Mouse (Mus musculus) lung, embryonic 15.5 days (tissue): ENCODE results near the gene Gch1. TPM values are rescaled to one million over a fixed set of nuclear protein-coding genes. Genes with fewer than 3 reads are reported as not detected.

Experiments
- ATAC-seq: fragments of 200-750 bp; cut with Nextera tagmentation; 2 replicates; pipeline ENCODE4 v1.8.0; 2017; ENCODE audit warnings: moderate number of reproducible peaks, borderline replicate concordance; ENCODE audit not compliant: low FRiP score, low TSS enrichment; ENCODE audit errors: extremely low read depth
- H3K27ac ChIP-seq: fragments of 300-500 bp; sonication (generic); 2 replicates; pipeline ENCODE4 v1.5.1; 2015; ENCODE audit warnings: moderate library complexity, mild to moderate bottlenecking, inconsistent platforms
- H3K27me3 ChIP-seq: fragments of 300-500 bp; sonication (generic); 2 replicates; pipeline ENCODE4 v1.6.1; 2015; ENCODE audit warnings: inconsistent platforms
- H3K36me3 ChIP-seq: fragments of 300-500 bp; sonication (generic); 2 replicates; pipeline ENCODE4 v1.6.1; 2015; ENCODE audit warnings: inconsistent platforms
- H3K4me1 ChIP-seq: fragments of 300-500 bp; sonication (generic); 2 replicates; pipeline ENCODE4 v1.6.1; 2015; ENCODE audit warnings: inconsistent platforms
- H3K4me2 ChIP-seq: fragments of 300-500 bp; sonication (generic); 2 replicates; pipeline ENCODE4 v1.6.1; 2015; ENCODE audit warnings: inconsistent platforms, mild to moderate bottlenecking, moderate library complexity
- H3K4me3 ChIP-seq: fragments of 300-500 bp; sonication (generic); 2 replicates; pipeline ENCODE4 v1.5.1; 2015; ENCODE audit warnings: mild to moderate bottlenecking, inconsistent platforms
- H3K9ac ChIP-seq: fragments of 300-500 bp; sonication (generic); 2 replicates; pipeline ENCODE4 v1.6.1; 2015; ENCODE audit warnings: inconsistent platforms
- H3K9me3 ChIP-seq: fragments of 300-500 bp; sonication (generic); 2 replicates; pipeline ENCODE4 v1.6.1; 2016; ENCODE audit warnings: inconsistent platforms
- WGBS: fragments of 180-500 bp; shearing (Covaris S2); methylation state at CpG from one replicate; pipeline ENCODE4 v1.1.7; 2015; 5-methylcytosine and 5-hydroxymethylcytosine counted together
- polyA plus RNA-seq: library from polyadenylated mRNA; unstranded; fragments of >200 nt; fragmentation: Nextera tagmentation; extraction: Ambion mirVana; gene quantifications from 2 replicates; pipeline ENCODE4 v1.2.1, GENCODE M21; 2015

The Gch1 gene
- polyA plus RNA-seq, 1 experiment from 2014 or later, result 5.3 TPM

DNA sequence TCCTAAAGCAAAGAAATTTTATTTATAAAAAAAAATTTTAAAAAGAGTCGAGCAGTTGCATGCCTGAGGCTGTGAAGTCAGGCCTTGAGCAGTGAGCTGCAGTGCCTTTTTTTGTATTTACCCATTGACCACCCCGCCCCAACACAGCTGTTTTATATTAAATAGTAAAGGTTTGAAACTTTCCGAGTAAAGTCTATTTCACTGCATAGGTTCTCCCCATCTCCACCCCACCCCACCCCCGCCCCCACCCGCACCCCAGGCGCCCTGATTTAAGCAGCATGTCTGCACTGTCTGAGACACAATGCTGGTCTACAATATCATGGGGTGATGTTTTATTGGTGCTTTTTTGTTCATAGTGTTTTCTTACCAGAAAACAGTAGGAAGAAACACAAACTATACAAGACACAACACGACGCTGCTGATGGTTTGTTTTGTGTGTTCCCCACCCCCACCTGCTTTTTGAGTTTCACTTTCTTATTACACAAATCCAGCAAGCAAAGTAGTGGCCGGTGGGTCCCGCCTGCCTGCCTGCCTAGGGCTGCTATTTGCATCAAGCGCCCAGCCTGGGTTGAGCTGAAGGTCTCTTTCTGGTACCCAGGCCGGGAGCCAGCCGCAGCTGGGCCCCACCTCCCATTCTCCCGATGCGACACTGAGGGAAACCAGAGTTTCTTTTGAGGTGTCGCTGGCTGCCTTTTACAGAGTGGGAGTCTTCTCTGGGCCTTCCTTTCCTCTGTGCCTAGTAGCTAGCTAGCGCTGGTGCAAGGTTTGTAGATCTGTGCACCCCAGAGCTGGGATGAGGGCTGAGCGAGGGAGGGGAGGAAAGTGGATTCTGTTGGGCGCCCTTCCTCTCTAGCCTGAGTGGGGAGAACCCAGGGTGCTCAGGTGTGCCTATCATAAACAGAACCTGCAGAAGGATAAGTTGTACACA is 84.7 kb downstream of the Gch1 start:
- no peaks in the 10 kb centered on the region for H3K36me3 ChIP-seq
- ATAC-seq, result peak; percentile 35; the same call in 1 of the 2 replicates
- H3K4me1 ChIP-seq, result peaks cover 10% of the 10 kb centered on the region; the same call in 1 of the 2 replicates
- H3K27me3 ChIP-seq, result no peaks in the 10 kb centered on the region
- no peak overlapping the region for H3K9ac ChIP-seq
- no peak overlapping the region for H3K4me3 ChIP-seq
- 38% methylated on average over 19 of the region's 19 CpGs for WGBS
- H3K4me2 ChIP-seq, result peak overlapping the region; percentile 29; the same call in 1 of the 2 replicates
- no peaks in the 10 kb centered on the region for H3K9me3 ChIP-seq
- no peak overlapping the region for H3K27ac ChIP-seq

Other genes starting within 250 kb of the Gch1 start
- gene Wdhd1, start 87.4 kb upstream of the Gch1 start, polyA plus RNA-seq, result 34.7 and 38.3 TPM in 2 replicates
- 2.7 and 3.8 TPM in 2 replicates for gene Socs4, start 87.5 kb upstream of the Gch1 start, polyA plus RNA-seq
- 65.5 and 67.7 TPM in 2 replicates for gene Mapk1ip1l, start 108.9 kb upstream of the Gch1 start, polyA plus RNA-seq
- gene Lgals3, start 178.3 kb upstream of the Gch1 start, polyA plus RNA-seq, result 26.8 and 36.0 TPM in 2 replicates
- 50.8 and 52.8 TPM in 2 replicates for gene Dlgap5, start 229.0 kb upstream of the Gch1 start, polyA plus RNA-seq